In genomic region chr5:130002301-130003146, GRCm38 (mm10) we compare ENCODE assay signal across 8 mouse cellular contexts. TPM values are rescaled to one million over a fixed set of nuclear protein-coding genes. Genes with fewer than 3 reads are reported as not detected.
DNase-seq lines count a peak whose midpoint lies in the region; ATAC-seq and TF ChIP-seq lines count a peak whose summit lies in the region.

Gene Gusb (minus strand): TSS chr5:130003049.

- H3K27ac ChIP-seq in ES-Bruce4 (ENCODE audit: insufficient read depth, low read length): no peak within 1 kb of the TSS
- H3K27ac ChIP-seq in forebrain, embryonic 16.5 days (ENCODE audit: low read length): no peak within 1 kb of the TSS
- H3K27ac ChIP-seq in neural tube, embryonic 14.5 days (ENCODE audit: low read depth, low read length): no peak within 1 kb of the TSS
- peak within 1 kb of the TSS; percentile 75 for H3K27ac ChIP-seq in testis, adult 2 months (ENCODE audit: control insufficient read depth, insufficient read depth, low read depth, low read length)

- H3K4me2 ChIP-seq in forebrain, embryonic 16.5 days (ENCODE audit: low read length): peak within 1 kb of the TSS; percentile 87
- H3K4me2 ChIP-seq in neural tube, embryonic 14.5 days (ENCODE audit: low read depth, low read length): peak within 1 kb of the TSS; percentile 67

- intact Hi-C loops in heart, postnatal 25 days (cut with DNase I): loop anchor here (5.0 kb wide), 1 partner anchor 220 kb away; no protein-coding TSS in a partner anchor

- peaks cover 13% of the 10 kb centered on the region for H3K4me1 ChIP-seq in ES-Bruce4 (ENCODE audit: control insufficient read depth, insufficient read depth, low read length)
- H3K4me1 ChIP-seq in forebrain, embryonic 16.5 days (replicated peaks; ENCODE audit: control insufficient read depth, insufficient read depth, low read length): peaks cover 8% of the 10 kb centered on the region; the same call in 1 of the 2 replicates
- H3K4me1 ChIP-seq in neural tube, embryonic 14.5 days (ENCODE audit: control insufficient read depth, insufficient read depth, low read length): no peaks in the 10 kb centered on the region
- H3K4me1 ChIP-seq in testis, adult 2 months (ENCODE audit: control insufficient read depth, insufficient read depth, low read length): peaks cover 17% of the 10 kb centered on the region

- H3K4me3 ChIP-seq in ES-Bruce4 (ENCODE audit: low read depth, low read length): peak within 1 kb of the TSS; percentile 76
- H3K4me3 ChIP-seq in forebrain, embryonic 16.5 days (replicated peaks; ENCODE audit: low read length): peak within 1 kb of the TSS; percentile 63
- H3K4me3 ChIP-seq in neural tube, embryonic 14.5 days (ENCODE audit: low read depth, low read length): peak within 1 kb of the TSS; percentile 49
- H3K4me3 ChIP-seq in testis, adult 2 months (ENCODE audit: control insufficient read depth, low read depth, low read length): peak within 1 kb of the TSS; percentile 95

- TF ChIP-seq EP300 in ES-Bruce4 (IDR thresholded peaks at IDR 0.05; ENCODE audit: insufficient read depth, low read depth, low read length): no peak

- H3K9me3 ChIP-seq in ES-Bruce4 (replicated peaks; ENCODE audit: control insufficient read depth, insufficient read depth, low read length, poor library complexity, severe bottlenecking): no peaks in the 10 kb centered on the region
- no peaks in the 10 kb centered on the region for H3K9me3 ChIP-seq in forebrain, embryonic 16.5 days (ENCODE audit: control insufficient read depth, low read length)
- no peaks in the 10 kb centered on the region for H3K9me3 ChIP-seq in neural tube, embryonic 14.5 days (ENCODE audit: control insufficient read depth, low read length)

- DNase-seq in cerebellum, adult 18-20 months: peak; percentile 64 to 67
- peak; percentile 84 for DNase-seq in heart, postnatal 25 days (ENCODE audit: low spot score)
- peak; percentile 21 to 68 for DNase-seq in layer of hippocampus, adult 18-20 months (ENCODE audit: low spot score in 2 of 2)
- peak; percentile 90 to 91 for DNase-seq in lung, adult 18-20 months

- no peaks in the 10 kb centered on the region for H3K36me3 ChIP-seq in ES-Bruce4 (ENCODE audit: control insufficient read depth, insufficient read depth, low read length, poor library complexity, severe bottlenecking)
- H3K36me3 ChIP-seq in forebrain, embryonic 16.5 days (ENCODE audit: control insufficient read depth, insufficient read depth): no peaks in the 10 kb centered on the region
- no peaks in the 10 kb centered on the region for H3K36me3 ChIP-seq in neural tube, embryonic 14.5 days (ENCODE audit: control insufficient read depth, insufficient read depth, low read length)
- H3K36me3 ChIP-seq in testis, adult 2 months (ENCODE audit: control insufficient read depth, insufficient read depth, low read length): no peaks in the 10 kb centered on the region

- TF ChIP-seq POLR2A in ES-Bruce4 (IDR thresholded peaks at IDR 0.05; ENCODE audit: insufficient read depth, low read length): peak; percentile 55
- peak; percentile 32 for TF ChIP-seq POLR2A in testis, adult 2 months (IDR thresholded peaks at IDR 0.05; ENCODE audit: control insufficient read depth, low read depth, low read length)

- peak within 1 kb of the TSS; percentile 43 for H3K9ac ChIP-seq in ES-Bruce4 (ENCODE audit: low read depth, poor library complexity, severe bottlenecking)
- peak within 1 kb of the TSS; percentile 72 for H3K9ac ChIP-seq in forebrain, embryonic 16.5 days (replicated peaks; ENCODE audit: low read depth, low read length)
- peak within 1 kb of the TSS; percentile 62 for H3K9ac ChIP-seq in neural tube, embryonic 14.5 days (replicated peaks; ENCODE audit: low read depth, low read length)

- WGBS in forebrain, embryonic 16.5 days: under 1% methylated on average over 39 of the region's 39 CpGs
- WGBS in neural tube, embryonic 14.5 days: 3% methylated on average over 39 of the region's 39 CpGs

- ATAC-seq in forebrain, embryonic 16.5 days: peak; percentile 81
- ATAC-seq in neural tube, embryonic 14.5 days (ENCODE audit: low read depth): peak; percentile 90

- no peaks in the 10 kb centered on the region for H3K27me3 ChIP-seq in ES-Bruce4 (ENCODE audit: control insufficient read depth, insufficient read depth, low read length, poor library complexity, severe bottlenecking)
- no peaks in the 10 kb centered on the region for H3K27me3 ChIP-seq in forebrain, embryonic 16.5 days (replicated peaks; ENCODE audit: control insufficient read depth, insufficient read depth, low read length)
- H3K27me3 ChIP-seq in neural tube, embryonic 14.5 days (ENCODE audit: control insufficient read depth, insufficient read depth, low read length): no peaks in the 10 kb centered on the region
- H3K27me3 ChIP-seq in testis, adult 2 months (ENCODE audit: control insufficient read depth, insufficient read depth, low read length): 0 out of 2 replicates have a peak, but pooled peaks cover 3% of the 10 kb centered on the region

- TF ChIP-seq CTCF in ES-Bruce4 (IDR thresholded peaks at IDR 0.05; ENCODE audit: low read depth, low read length): no peak
- no peak for TF ChIP-seq CTCF in testis, adult 2 months (IDR thresholded peaks at IDR 0.05; ENCODE audit: control insufficient read depth, insufficient read depth, insufficient replicate concordance, low read depth, low read length)

RNA-seq across cellular contexts. Expression of gene Gusb, which starts in this region (rescaled TPM):
- 11.5 and 13.3 TPM in 2 replicates for polyA plus RNA-seq in ES-Bruce4 (2011; ENCODE audit: insufficient read depth, insufficient read length, low read depth, missing spikeins)
- polyA plus RNA-seq in forebrain, embryonic 16.5 days (2015; fragmentation: Nextera tagmentation; extraction: Ambion mirVana): 14.4 and 17.4 TPM in 2 replicates
- 10 to 100 TPM; 12.3 to 13.4 TPM for total RNA-seq in heart, postnatal 25 days (2021)
- 10 to 100 TPM in 1 of 2 experiments, 1 to 10 TPM in 1; 9.6 to 13.0 TPM for total RNA-seq in layer of hippocampus, adult 18-20 months (2021)
- 32.7 and 38.0 TPM in 2 replicates for polyA plus RNA-seq in neural tube, embryonic 14.5 days (2014; fragmentation: Nextera tagmentation; extraction: Ambion mirVana)
- 6.2 and 7.7 TPM in 2 replicates for polyA plus RNA-seq in testis, adult 2 months (2012; rRNA removed)
